Mouse (Mus musculus) left cerebral cortex, adult 2 months (tissue): Measurements from ENCODE around the gene Igdcc3. TPM values are rescaled to one million over a fixed set of nuclear protein-coding genes. Genes with fewer than 3 reads are reported as not detected.

Experiments
- DNase-seq, 2 experiments: peaks; one replicate each; pipeline ENCODE4 v3.0.0; 2021 to 2022; ENCODE audit warnings: low spot score in 2 of 2, mixed read lengths in 1 of 2; ENCODE audit errors: extremely low spot score in 1 of 2
- H3K27ac ChIP-seq: fragments of 200-600 bp; 2 replicates; pipeline ENCODE4 v1.8.1; 2022
- H3K4me3 ChIP-seq: fragments of 200-600 bp; 2 replicates; pipeline ENCODE4 v1.8.1; 2022
- CTCF ChIP-seq: fragments of 200-600 bp; IDR thresholded peaks from 2 replicates; pipeline ENCODE4 v1.8.1; 2022; ENCODE audit warnings: antibody characterized with exemption, mild to moderate bottlenecking, moderate library complexity
- intact Hi-C: fragments of 180-260 bp; cut with DNase I; formaldehyde crosslinking; loops from one replicate; pipeline ENCODE4 v1.15.1; 2025
- long read RNA-seq, 2 experiments: library from polyadenylated mRNA; stranded (forward); transcript quantifications; one replicate each; pipeline ENCODE4 v2.0.0; 2021; ENCODE audit warnings: borderline mapping rate in 2 of 2
- total RNA-seq, 2 experiments: library from RNA; stranded (reverse); gene quantifications; 2 replicates each; pipeline ENCODE4 v1.2.3; 2021

The Igdcc3 gene
- 1 to 10 TPM; 2.0 to 2.5 TPM for total RNA-seq
- long read RNA-seq, experiment 1, partial matches to known transcripts: 0 of 7 reads
- long read RNA-seq, experiment 1, other reads (novel, unspliced or antisense): 4 of 7 reads
- long read RNA-seq, experiment 2, partial matches to known transcripts: 0 of 3 reads
- long read RNA-seq, experiment 2, other reads (novel, unspliced or antisense): 2 of 3 reads

DNA sequence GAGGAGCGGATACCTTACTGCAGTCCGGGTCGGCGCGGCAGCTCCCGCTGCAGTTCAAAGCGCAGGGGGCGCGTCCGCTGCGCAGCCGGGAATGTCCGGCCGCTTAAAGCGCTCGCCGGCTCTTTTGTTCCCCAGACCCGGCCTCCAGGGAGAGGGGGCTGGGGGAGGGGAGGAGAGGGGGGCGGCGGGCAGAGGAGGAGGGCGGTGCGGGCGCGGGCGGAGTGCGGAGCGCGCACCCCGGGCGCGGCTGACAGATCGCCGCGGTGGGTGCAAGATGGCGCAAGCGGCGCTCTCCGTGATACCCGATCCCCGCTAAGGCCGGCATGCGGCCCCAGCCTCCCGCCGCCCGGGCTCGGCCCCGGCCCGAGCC is at the start of gene Igdcc3:
Igdcc3 (plus strand) TSS at position 254 of the 370 bp plus-strand sequence.
- H3K4me3 ChIP-seq: peak within 1 kb of the TSS; percentile 66
- DNase-seq: peak; percentile 50 to 52
- peak within 1 kb of the TSS; percentile 40; the same call in 1 of the 2 replicates for H3K27ac ChIP-seq
- TF ChIP-seq CTCF: no peak; the same call in 1 of the 2 replicates
- intact Hi-C loops: no loop called here

DNA sequence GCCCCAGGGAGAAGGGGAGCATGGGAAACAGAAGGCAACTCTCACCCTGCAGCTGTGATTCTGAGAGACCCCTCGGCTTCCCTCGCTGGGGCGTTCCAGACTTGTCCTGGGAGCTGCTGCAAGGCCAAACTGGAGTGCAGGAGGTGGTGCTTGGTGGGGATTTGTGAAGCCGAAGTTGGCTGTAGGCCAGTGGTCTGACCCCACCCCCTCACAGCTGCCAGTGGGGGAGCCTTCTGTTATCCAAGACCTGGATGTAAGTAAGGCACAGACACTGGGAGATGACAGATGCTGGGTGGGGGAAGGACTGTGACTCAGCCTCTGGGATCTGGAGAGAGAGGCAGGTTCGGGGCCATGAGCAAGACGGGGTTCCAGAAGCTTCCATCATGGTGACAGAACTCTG is 46.8 kb upstream of the Igdcc3 start:
- H3K4me3 ChIP-seq: no peak overlapping the region
- no peak for TF ChIP-seq CTCF
- intact Hi-C loops: no loop called here
- H3K27ac ChIP-seq: no peak overlapping the region
- peak; percentile 26 to 43 for DNase-seq

DNA sequence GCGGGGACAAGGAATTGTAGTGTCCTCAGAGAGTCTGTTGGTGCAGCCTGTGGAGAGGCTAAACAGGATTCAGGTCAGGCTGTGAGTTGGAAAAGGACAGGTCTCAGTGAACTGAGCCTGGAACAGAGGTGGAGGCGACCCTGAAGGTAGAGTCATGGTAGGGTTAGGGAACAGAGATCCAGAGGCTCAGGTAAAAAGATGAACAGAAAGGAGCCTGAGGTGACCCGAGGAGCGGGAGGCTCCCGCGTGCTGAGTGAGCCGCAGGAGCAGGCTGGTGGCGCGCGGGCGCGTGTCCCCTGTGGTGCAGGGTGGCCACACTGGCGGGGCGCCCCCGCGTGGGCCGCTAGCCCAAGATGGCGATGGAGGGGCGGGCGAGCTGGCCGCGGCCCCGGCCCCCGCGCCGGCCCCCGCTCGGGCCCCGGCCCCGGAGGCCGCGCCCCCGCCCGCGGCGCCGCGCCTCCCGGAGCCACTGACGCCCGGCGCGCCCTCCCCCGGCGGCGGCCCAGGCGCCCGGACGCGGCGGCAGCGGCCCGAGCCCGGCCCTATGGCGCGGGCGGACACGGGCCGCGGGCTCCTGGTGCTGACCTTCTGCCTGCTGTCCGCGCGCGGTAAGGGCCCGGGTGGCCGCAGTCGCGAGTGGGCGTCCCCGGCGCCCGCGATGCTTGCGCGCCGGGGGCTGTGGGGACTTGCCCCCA is 39.9 kb upstream of the Igdcc3 start, which contains the start of gene Igdcc4:
Igdcc4 (plus strand) TSS at position 496 of the 695 bp plus-strand sequence.
- intact Hi-C loops: no loop called here
- no peak for TF ChIP-seq CTCF
- Histone ChIP-seq H3K27ac (peak within 1 kb of the TSS; percentile 86), H3K4me3 (peak within 1 kb of the TSS; percentile 68)
- DNase-seq: peak; percentile 33 to 43

- H3K4me3 ChIP-seq: peak overlapping the region; percentile 68
- intact Hi-C loops: no loop called here
- peak; percentile 28 to 41 for DNase-seq
- peak overlapping the region; percentile 86 for H3K27ac ChIP-seq
- no peak for TF ChIP-seq CTCF
These were observed 39.2 kb upstream of the Igdcc3 start for GRCm38 (mm10) chr9:65101686-65102376.

- intact Hi-C loops: no loop called here
- no peak for TF ChIP-seq CTCF
- DNase-seq: peak in 1 of 2 experiments; percentile 23
- H3K4me3 ChIP-seq: peak overlapping the region; percentile 68
- peak overlapping the region; percentile 86 for H3K27ac ChIP-seq
These were observed 38.4 kb upstream of the Igdcc3 start for GRCm38 (mm10) chr9:65102377-65103172.

DNA sequence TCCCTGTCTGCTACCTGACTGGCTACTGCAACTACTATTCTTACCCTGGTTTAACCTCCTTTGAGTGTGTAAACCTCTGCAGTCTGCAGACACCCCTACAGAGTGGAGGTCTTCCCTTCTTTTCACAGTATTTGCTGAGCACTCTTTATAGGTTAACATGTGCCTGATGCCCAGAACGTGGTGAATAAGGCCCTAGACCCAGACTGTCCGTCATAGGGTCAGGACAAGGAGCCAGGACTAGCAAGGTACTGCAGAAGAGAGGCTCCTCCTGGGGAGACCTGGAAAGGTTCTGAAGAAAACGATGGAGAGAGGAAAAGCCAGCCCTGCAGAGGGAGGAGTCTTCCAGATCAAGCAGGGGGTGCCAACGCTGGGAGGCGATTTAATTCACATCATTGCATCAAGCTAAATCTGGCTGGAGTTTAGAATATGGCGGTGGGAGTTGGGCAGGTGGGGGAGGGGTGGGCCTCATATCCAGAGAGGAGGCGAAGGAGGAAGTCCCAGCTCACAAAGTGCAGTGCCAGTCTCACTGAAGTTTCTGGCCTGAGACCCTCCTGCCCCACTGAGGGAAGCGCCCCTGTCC is 37.7 kb upstream of the Igdcc3 start:
- intact Hi-C loops: no loop called here
- no peak for DNase-seq
- Histone ChIP-seq H3K4me3 (peak overlapping the region; percentile 68), H3K27ac (peak overlapping the region; percentile 5; the same call in 1 of the 2 replicates)
- TF ChIP-seq CTCF: no peak

- intact Hi-C loops: no loop called here
- DNase-seq: no peak
- no peak for TF ChIP-seq CTCF
- Histone ChIP-seq H3K27ac (no peak overlapping the region), H3K4me3 (no peak overlapping the region)
These were observed 34.2 kb upstream of the Igdcc3 start for GRCm38 (mm10) chr9:65106821-65107220.

- no peak overlapping the region for H3K4me3 ChIP-seq
- no peak overlapping the region for H3K27ac ChIP-seq
- no peak for TF ChIP-seq CTCF
- no peak for DNase-seq
- intact Hi-C loops: no loop called here
These were observed 33.1 kb upstream of the Igdcc3 start for GRCm38 (mm10) chr9:65107893-65108292.

DNA sequence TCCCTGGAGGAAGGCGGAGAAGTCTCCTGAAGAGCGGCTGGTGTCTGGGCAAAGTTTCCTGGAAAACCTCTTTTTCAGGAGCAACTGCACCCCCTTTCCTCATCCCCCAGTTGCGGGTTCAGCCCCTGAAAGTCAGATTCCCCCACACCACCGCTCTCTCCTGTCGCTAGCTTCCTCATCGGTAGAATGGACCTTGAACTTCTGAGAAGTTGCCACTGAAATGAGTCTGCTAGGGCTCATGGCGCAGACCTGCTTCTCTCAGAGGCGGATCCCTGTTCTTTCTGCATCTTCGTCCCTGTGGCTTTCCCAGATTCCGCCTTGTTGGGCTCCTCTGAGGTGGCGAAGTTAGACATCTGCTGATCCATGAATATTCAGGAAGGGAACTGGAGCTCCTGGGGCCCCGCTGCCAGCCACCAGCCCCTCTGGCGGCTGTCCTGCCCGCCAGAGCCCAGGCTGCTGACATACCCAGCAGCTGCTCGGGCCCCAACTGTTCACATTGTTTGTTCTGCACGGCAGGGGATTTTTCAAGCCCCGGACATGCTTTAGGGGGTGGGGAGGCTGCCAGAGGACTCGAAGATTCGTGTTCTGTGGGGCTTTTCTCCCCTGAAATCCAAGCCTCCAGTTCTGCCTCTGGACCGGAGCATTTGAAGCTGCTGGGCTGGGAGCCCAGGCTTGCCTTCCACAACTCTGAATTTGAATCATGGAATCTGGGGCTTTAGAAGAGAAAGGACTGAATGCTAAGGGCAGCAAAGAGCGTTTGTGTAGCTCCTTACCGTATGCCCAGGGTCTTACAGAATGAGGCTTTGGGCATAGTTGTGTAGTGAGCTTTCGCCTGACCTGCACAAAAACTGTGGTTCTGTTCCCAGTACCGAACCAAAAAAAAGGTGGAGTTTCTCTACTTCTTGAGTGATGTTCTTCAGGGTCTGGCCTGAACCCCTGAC is 31.6 kb upstream of the Igdcc3 start:
- Histone ChIP-seq H3K4me3 (no peak overlapping the region), H3K27ac (peak overlapping the region; percentile 75)
- TF ChIP-seq CTCF: no peak
- peak; percentile 21 to 37 for DNase-seq
- intact Hi-C loops: no loop called here

GRCm38 (mm10) chr9:65111698-65112097 is 29.3 kb upstream of the Igdcc3 start:
- no peak for DNase-seq
- intact Hi-C loops: no loop called here
- Histone ChIP-seq H3K4me3 (no peak overlapping the region), H3K27ac (no peak overlapping the region)
- TF ChIP-seq CTCF: no peak
